Mouse (Mus musculus) heart, postnatal 0 days (tissue): ENCODE measurements at regions not wholly inside any gene's neighbourhood (a gene's known extent, or its start where the extent isn't known, plus 50 kb on each side); places are given as distances from the start of the nearest gene placed in this dataset.

Source experiments
- ATAC-seq: fragments of 200-750 bp; cut with Nextera tagmentation; 2 replicates; pipeline ENCODE4 v1.8.0; 2017; ENCODE audit warnings: low read depth, moderate number of reproducible peaks, moderate library complexity; ENCODE audit not compliant: insufficient read depth
- DNase-seq: peaks from one replicate; pipeline ENCODE4 v3.0.0-alpha.2; 2016; ENCODE audit warnings: low spot score
- H3K27ac ChIP-seq: fragments of 300-500 bp; sonication (generic); 2 replicates; pipeline ENCODE4 v1.5.1; 2014; ENCODE audit warnings: low read depth, mild to moderate bottlenecking
- H3K27me3 ChIP-seq: fragments of 300-500 bp; sonication (generic); 2 replicates; pipeline ENCODE4 v1.6.1; 2014; ENCODE audit warnings: low read length, mixed read lengths; ENCODE audit not compliant: control insufficient read depth, insufficient read depth
- H3K36me3 ChIP-seq: fragments of 300-500 bp; sonication (generic); replicated peaks from 2 replicates; pipeline ENCODE4 v1.6.1; 2014; ENCODE audit warnings: low read length, mixed read lengths; ENCODE audit not compliant: control insufficient read depth, insufficient read depth
- H3K4me1 ChIP-seq: fragments of 300-500 bp; sonication (generic); 2 replicates; pipeline ENCODE4 v1.6.1; 2014; ENCODE audit warnings: antibody characterized with exemption; ENCODE audit not compliant: control insufficient read depth, insufficient read depth
- H3K4me2 ChIP-seq: fragments of 300-500 bp; sonication (generic); 2 replicates; pipeline ENCODE4 v1.6.1; 2014; ENCODE audit warnings: low read depth, mild to moderate bottlenecking, low read length, moderate library complexity
- H3K4me3 ChIP-seq: fragments of 300-500 bp; sonication (generic); 2 replicates; pipeline ENCODE4 v1.5.1; 2014; ENCODE audit warnings: low read depth, low read length
- H3K9ac ChIP-seq: fragments of 300-500 bp; sonication (generic); replicated peaks from 2 replicates; pipeline ENCODE4 v1.6.1; 2014; ENCODE audit warnings: low read depth, low read length, mixed read lengths
- H3K9me3 ChIP-seq: fragments of 300-500 bp; sonication (generic); replicated peaks from 2 replicates; pipeline ENCODE4 v1.6.1; 2016; ENCODE audit warnings: low read length; ENCODE audit not compliant: control insufficient read depth
- CTCF ChIP-seq: IDR thresholded peaks from 2 replicates; pipeline ENCODE4 v1.5.1; 2016; ENCODE audit warnings: antibody characterized with exemption, control low read depth, low read depth
- EP300 ChIP-seq: IDR thresholded peaks from 2 replicates; pipeline ENCODE4 v1.6.1; 2016; ENCODE audit warnings: antibody characterized with exemption, low read depth
- WGBS: fragments of 180-500 bp; shearing (Covaris S2); extraction: QIAGEN DNeasy Blood & Tissue Kit; methylation state at CpG from one replicate; pipeline ENCODE4 v1.1.7; 2014; 5-methylcytosine and 5-hydroxymethylcytosine counted together

- no peak overlapping the region for H3K4me2 ChIP-seq
Observed at GRCm38 (mm10) chr9:23064811-23065210, 158.1 kb upstream of the Bmper start.

GRCm38 (mm10) chr9:23068101-23068791 is 154.6 kb upstream of the Bmper start:
- Histone ChIP-seq H3K4me2 (no peak overlapping the region), H3K4me3 (no peak overlapping the region), H3K27me3 (no peaks in the 10 kb centered on the region), H3K9ac (no peak overlapping the region), H3K27ac (no peak overlapping the region), H3K36me3 (no peaks in the 10 kb centered on the region), H3K4me1 (no peaks in the 10 kb centered on the region), H3K9me3 (no peaks in the 10 kb centered on the region)
- 57% methylated on average over 6 of the region's 6 CpGs for WGBS
- DNase-seq (no peak), ATAC-seq (no peak)
- TF ChIP-seq EP300 = no peak
- no peak for TF ChIP-seq CTCF

More at GRCm38 (mm10) chr9:23064811-23065210, 158.1 kb upstream of the Bmper start:
- no peak for DNase-seq
- Histone ChIP-seq H3K4me1 (no peaks in the 10 kb centered on the region), H3K27me3 (no peaks in the 10 kb centered on the region), H3K27ac (no peak overlapping the region), H3K9ac (no peak overlapping the region), H3K4me3 (no peak overlapping the region), H3K9me3 (no peaks in the 10 kb centered on the region), H3K36me3 (no peaks in the 10 kb centered on the region)
- TF ChIP-seq EP300 (no peak), CTCF (no peak)
- no peak for ATAC-seq
- 92% methylated on average over 3 of the region's 3 CpGs for WGBS

GRCm38 (mm10) chr9:23069161-23069560 is 153.7 kb upstream of the Bmper start:
- Histone ChIP-seq H3K27me3 (no peaks in the 10 kb centered on the region), H3K4me3 (no peak overlapping the region), H3K27ac (no peak overlapping the region), H3K9me3 (no peaks in the 10 kb centered on the region), H3K4me1 (no peaks in the 10 kb centered on the region), H3K9ac (no peak overlapping the region), H3K4me2 (no peak overlapping the region), H3K36me3 (no peaks in the 10 kb centered on the region)
- ATAC-seq = no peak
- DNase-seq = no peak
- TF ChIP-seq CTCF (no peak), EP300 (no peak)
- WGBS = 77% methylated on average over 7 of the region's 7 CpGs

GRCm38 (mm10) chr9:23071006-23071405 is 151.9 kb upstream of the Bmper start:
- Histone ChIP-seq H3K9ac (no peak overlapping the region), H3K36me3 (no peaks in the 10 kb centered on the region), H3K4me3 (no peak overlapping the region), H3K27me3 (no peaks in the 10 kb centered on the region), H3K9me3 (no peaks in the 10 kb centered on the region), H3K4me2 (no peak overlapping the region), H3K4me1 (no peaks in the 10 kb centered on the region), H3K27ac (0 out of 2 replicates have a peak overlapping the region, but pooled peaks have one; percentile 5)
- no peak for DNase-seq
- 36% methylated on average over 2 of the region's 2 CpGs for WGBS
- no peak for ATAC-seq
- no peak for TF ChIP-seq EP300
- TF ChIP-seq CTCF = no peak

GRCm38 (mm10) chr9:23072741-23073140 is 150.1 kb upstream of the Bmper start:
- Histone ChIP-seq H3K4me2 (no peak overlapping the region), H3K9me3 (no peaks in the 10 kb centered on the region), H3K27ac (no peak overlapping the region), H3K36me3 (no peaks in the 10 kb centered on the region), H3K27me3 (no peaks in the 10 kb centered on the region), H3K4me1 (no peaks in the 10 kb centered on the region), H3K9ac (no peak overlapping the region), H3K4me3 (no peak overlapping the region)
- WGBS = 70% methylated on average over 8 of the region's 8 CpGs
- DNase-seq = no peak
- no peak for ATAC-seq
- no peak for TF ChIP-seq EP300
- no peak for TF ChIP-seq CTCF

- Histone ChIP-seq H3K4me3 (peak overlapping the region; percentile 24), H3K9ac (0 out of 2 replicates have a peak overlapping the region, but pooled peaks have one; percentile 4)
- TF ChIP-seq EP300 (no peak), CTCF (no peak)
Observed at GRCm38 (mm10) chr9:23083562-23083961, 139.3 kb upstream of the Bmper start.

More at GRCm38 (mm10) chr9:23083562-23083961, 139.3 kb upstream of the Bmper start:
- DNase-seq (peak; percentile 86), ATAC-seq (peak; percentile 87)
- H3K4me1 ChIP-seq = peaks cover 9% of the 10 kb centered on the region; the same call in 1 of the 2 replicates
- no peaks in the 10 kb centered on the region for H3K36me3 ChIP-seq
- H3K4me2 ChIP-seq = peak overlapping the region; percentile 52
- 0 out of 2 replicates have a peak overlapping the region, but pooled peaks have one; percentile 5 for H3K27ac ChIP-seq
- no peaks in the 10 kb centered on the region for H3K27me3 ChIP-seq
- WGBS = 4% methylated on average over 17 of the region's 17 CpGs
- H3K9me3 ChIP-seq = no peaks in the 10 kb centered on the region
